Mouse (Mus musculus): ENCODE measurements around the gene Pbx2.
A peak's percentile ranks its signal among the peaks of the same experiment; 100 is the strongest.

Pbx2 gene

GRCm38 (mm10) chr17:34631647-34632046 lies 40.6 kb downstream of the Pbx2 start:
- DNase-seq: peak; percentile 62 to 63

GRCm38 (mm10) chr17:34632261-34632691 lies 41.2 kb downstream of the Pbx2 start:
- DNase-seq: peak; percentile 73 to 77

DNA sequence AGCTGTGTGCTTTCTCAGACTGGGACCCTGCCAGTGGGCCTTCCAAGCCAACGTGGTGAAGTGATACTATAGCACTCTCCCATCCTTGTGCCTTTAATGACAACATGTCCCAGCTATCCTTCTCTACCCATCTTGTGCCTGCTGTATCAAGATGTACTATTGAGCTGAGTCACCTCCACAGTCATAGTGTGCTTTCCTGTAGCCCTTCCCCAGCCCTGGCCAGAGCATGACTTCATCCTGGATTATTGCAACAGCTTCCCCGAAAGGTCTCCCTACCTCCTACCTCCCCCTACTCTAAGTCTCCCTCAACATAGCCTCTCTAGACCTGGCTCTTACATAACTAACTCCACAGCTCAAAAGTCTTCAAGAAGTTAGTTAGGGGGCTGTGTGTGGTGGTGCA lies 44.6 kb downstream of the Pbx2 start:
- no peak for DNase-seq

DNA sequence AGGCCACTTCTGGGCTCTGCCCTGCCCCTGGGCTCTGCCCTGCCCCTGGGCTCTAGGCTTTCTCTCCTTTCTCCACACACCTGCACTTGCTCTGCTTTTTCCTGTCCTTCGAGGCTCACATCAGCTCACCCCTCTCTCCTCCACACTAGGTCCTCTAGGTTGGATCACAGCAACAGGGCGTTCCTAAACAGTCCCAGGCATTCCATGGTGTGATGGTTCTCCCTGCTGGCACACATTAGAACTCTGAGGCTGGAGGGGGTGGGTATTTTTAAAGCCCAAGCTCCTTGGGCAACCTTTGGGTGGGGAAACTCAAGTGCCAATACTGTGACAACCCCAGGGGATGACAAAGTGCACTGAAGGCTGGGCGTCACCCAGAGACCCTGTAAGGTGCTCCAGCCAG lies 46.4 kb downstream of the Pbx2 start:
- DNase-seq: no peak

GRCm38 (mm10) chr17:34639461-34640255 lies 48.6 kb downstream of the Pbx2 start:
- DNase-seq: no peak

- DNase-seq: peak; percentile 79 to 88
These were observed 49.9 kb downstream of the Pbx2 start for GRCm38 (mm10) chr17:34640778-34641601.

DNA sequence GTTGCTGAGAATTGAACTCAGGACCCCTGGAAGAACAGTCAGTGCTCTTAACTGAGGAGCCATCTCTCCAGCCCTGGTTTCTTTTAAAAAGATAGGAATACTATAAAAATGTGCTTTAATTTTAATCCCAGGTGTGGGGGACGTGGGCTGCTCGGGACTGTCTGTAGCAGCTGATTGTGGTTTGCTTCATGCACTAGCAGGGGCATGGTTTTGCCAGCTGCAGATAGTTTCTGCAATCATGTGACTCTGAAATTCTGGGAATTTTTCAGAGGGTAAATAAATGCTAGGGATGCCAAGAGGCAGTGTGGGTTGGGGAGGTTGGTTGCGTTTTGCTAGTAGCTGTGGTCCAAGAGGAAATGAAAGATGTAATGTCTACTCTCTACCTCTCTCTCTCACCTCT lies 50.9 kb downstream of the Pbx2 start:
- no peak for DNase-seq

DNA sequence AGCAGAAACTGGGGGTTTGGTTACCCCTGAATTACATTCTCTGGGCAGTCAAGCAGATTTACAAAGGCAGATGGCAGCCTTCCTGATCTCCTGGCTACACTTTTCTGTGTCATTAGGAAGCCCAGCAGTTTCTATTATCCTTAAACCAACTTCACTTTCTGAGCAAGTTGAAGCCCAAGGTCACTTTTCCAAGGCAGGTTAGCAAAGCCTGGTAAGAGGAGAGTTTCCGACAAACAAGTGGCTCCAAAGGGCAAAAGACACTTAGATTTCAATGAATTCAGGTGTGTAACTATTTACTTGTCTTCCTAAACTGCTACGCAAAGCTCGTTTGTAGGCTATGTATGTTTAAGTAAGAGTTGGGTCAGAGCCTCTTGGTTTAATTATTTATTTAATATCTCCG lies 52.3 kb downstream of the Pbx2 start:
- DNase-seq: peak in 1 of 2 experiments; percentile 9

DNA sequence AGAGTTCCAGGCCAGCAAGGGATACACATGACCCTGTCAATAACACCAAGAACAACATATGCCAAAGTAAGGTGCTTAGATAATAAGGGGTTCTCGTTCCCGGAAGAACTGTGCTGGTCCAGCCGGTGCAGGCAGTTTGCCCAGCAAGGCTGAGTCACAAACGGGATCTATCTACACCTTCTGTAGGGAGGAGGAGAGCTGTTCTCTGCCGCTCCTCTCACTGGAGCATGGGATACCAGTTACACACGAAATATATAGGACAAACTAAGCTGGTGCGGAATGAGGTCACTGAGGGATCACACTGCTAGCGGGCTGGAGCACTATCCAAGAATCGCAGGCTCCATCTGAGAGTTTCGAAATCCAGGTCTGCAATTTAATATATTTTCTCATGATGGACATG lies 52.9 kb downstream of the Pbx2 start:
- DNase-seq: peak; percentile 52 to 67

GRCm38 (mm10) chr17:34644608-34645007 lies 53.5 kb downstream of the Pbx2 start, which contains the start of gene Fkbpl:
Gene Fkbpl, plus strand, starts transcription at chr17:34644764.
- DNase-seq: peak; percentile 96 to 98

GRCm38 (mm10) chr17:34645256-34645829 lies 54.3 kb downstream of the Pbx2 start:
- peak; percentile 17 to 21 for DNase-seq

GRCm38 (mm10) chr17:34645831-34646511 lies 54.9 kb downstream of the Pbx2 start:
- peak; percentile 36 to 60 for DNase-seq

Data from cerebellum, postnatal 14 days (tissue).